Mouse (Mus musculus): ENCODE measurements around the gene Ttc39a.
A peak's percentile ranks its signal among the peaks of the same experiment; 100 is the strongest.
"Not testable (repeated sequence)": the region's sequence is repeated elsewhere in the genome, so short reads cannot be mapped to it uniquely, and the experiment has no call there.

Ttc39a gene

DNA sequence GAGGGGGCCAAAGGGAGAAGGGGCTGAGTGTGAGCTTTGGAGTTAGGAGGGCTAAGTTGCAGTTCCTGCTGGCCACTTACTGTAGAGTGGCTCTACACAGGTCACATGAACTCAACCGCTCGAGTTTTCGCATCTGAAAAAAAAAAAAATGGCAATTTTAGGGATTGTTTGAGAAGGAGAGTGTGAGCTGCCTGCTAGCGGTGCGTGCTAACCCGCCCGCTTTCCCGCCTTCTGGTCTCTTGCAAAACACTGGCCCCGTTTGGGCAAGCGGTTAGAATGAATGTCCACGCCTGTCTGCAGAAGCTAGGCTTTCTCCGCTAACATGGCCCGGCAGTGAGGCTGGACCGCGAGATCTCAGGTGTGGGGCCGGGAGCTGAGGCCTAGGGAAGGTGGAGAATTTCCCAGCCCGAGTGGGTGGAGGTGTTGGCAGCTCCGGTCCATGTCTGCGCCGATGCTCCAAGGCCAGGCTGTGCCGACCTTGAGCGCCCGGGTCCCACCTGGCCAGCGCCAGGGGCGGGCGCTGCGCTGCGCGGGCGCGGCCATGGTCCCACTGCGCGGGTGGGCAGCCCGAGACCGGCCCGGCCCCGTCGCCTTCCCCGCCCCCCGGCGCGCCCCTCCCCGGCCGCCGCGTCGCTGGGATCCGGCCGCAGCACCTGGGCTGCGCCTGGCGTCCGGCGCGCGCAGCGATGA is at the start of gene Ttc39a:
TSS of gene Ttc39a (plus strand) at position 138 of the 690 bp plus-strand sequence.
- DNase-seq = no peak

DNA sequence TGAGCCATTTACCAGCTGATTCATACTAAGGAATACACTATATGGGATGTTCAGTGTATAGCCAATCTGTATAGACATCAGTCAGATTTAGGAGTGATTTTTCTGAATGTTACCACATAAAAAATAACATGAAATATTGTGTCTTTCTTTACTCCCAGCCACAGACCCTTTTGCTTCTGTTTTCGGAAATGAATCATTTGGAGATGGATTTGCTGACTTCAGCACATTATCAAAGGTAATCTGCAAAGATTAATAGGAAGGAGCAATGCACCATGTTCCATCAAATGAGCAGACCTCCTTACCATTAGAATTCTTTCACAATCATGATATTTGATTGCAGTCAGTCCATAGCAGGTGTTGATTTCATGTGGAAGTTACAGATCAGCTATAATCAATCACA is 28.3 kb upstream of the Ttc39a start:
- no peak for DNase-seq

DNA sequence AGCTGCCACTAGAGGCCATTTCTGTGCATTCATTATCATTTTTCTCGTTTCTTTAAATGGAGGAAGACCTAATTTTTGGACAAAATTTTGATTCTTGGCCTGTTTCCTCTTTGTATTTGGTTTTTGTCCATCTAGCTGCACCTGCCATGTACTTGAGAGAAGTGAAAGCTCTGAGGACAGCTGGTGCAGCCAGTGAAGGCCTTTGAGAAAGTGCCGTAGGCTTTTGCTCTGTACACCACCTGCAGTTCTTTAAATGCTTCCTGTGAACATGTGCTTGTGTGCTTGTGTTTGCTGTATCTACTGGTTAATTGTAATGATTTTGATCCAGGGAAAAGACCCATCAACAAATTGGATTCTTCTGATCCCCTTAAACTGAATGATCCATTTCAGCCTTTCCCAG is 24.0 kb upstream of the Ttc39a start:
- DNase-seq = no peak

- no peak for DNase-seq
Observed at GRCm38 (mm10) chr4:109385599-109385998, 20.8 kb upstream of the Ttc39a start.

DNA sequence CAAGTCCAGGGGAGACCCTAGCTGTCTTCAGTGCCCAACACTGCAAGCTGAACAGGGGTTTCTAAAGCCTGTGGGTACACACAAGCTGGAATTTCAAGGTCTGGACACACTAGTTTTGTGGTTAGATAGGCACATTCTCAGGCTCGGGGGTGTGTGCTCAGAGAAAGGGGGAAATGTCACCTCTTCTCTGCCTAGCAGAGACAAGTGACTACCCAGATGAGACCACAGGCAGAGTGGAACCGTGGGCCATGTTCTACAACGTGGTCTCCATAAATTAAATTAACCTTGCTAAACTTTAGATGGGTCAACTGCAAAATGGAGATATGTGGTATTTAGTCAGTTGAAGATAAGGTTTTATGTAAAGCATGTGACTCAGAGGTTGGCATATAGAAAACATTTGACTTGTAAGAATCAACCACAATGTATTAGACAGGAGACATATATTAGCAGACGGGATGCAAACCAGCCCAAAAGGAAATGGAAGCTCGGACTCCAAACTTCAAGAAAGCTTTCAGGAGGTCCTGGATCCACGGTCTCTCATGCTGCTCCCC is 13.1 kb upstream of the Ttc39a start:
- no peak for DNase-seq

- DNase-seq = peak; percentile 13 to 19
Observed at GRCm38 (mm10) chr4:109393902-109394301, 12.5 kb upstream of the Ttc39a start.

GRCm38 (mm10) chr4:109394314-109395074 is 11.9 kb upstream of the Ttc39a start:
- DNase-seq = no peak

- DNase-seq = no peak
Observed at GRCm38 (mm10) chr4:109400366-109400980, 6.0 kb upstream of the Ttc39a start.

DNA sequence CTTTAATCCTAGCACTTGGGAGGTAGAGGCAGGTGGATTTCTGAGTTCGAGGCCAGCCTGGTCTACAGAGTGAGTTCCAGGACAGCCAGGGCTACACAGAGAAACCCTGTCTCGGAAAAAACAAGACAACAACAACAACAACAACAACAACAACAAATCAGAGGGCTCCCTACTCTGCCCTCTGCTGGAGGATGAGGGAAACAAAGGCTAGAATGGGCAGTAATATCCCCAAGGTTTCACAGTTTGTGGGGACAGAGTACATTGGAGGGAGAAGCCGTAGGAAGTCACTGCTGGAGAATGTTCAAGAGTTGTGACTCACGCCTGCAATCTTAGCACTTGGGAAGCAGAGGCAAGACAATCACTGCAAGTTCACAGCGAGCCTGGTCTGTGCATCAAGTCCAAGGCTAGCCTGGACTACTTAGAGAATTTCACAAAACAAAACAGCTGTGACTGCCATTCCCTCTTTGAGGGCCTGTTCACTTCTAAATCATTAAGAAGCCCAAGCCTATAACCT is 5.2 kb upstream of the Ttc39a start:
- DNase-seq = no peak

GRCm38 (mm10) chr4:109404908-109405307 is 1.5 kb upstream of the Ttc39a start:
- DNase-seq = not testable (repeated sequence)

DNA sequence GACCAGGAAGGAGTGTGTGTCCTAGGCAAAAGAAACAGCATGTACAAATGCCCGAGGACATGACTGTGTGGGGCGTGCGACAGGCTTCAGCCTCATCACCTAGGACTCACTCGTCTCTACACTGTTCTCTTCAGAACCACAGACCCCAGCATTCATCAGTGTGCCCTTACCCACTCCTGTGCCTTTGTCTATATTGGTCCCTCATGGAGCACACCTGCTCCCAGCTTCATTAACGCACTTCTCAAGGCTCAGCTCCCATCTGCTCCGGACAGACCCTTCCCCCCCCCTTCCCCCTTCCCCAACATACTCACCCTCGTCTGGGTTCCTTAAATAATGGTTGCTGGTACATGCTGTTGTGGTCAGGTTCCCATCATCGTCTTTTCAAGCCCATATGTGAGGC is 1.0 kb upstream of the Ttc39a start:
- DNase-seq = no peak

DNA sequence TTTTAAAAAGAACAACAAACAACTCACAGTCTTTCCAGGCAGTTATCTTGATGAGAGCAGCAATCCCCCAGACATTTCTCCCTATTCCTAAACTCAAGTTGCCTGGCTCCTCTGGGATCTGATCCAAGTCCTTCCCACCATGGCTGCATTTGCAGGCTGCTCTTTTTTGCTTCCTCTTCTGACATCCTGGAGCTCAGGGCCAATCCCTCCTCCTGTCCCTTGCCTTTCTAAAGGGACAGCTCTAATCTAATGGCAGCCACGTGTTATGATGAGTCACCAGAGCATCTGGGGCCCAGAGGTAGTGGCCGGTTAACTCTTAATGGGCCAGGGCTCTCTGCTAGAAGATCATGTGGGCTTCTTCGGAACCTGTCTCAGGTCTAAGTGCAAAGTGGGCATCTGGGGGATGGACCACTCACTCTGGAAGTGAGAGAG is 353 bp upstream of the Ttc39a start:
- no peak for DNase-seq

DNA sequence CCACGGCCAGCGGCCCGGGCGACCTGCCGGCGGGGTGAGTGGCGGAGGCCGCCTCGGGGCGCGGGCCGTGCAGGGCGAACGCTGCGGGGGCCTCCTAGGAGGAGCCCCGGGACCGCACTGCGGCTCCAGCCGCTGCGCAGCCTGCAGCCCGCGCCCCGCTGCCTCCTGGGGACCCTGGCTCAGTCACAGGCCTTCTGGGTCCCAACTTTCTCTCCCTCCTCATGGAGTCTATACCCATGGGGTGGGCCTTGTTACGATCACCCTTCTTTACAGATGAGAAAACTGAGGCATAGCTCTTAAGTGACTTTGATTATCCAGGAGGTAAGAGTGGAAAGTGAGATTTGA is 725 bp downstream of the Ttc39a start:
- DNase-seq = no peak

DNA sequence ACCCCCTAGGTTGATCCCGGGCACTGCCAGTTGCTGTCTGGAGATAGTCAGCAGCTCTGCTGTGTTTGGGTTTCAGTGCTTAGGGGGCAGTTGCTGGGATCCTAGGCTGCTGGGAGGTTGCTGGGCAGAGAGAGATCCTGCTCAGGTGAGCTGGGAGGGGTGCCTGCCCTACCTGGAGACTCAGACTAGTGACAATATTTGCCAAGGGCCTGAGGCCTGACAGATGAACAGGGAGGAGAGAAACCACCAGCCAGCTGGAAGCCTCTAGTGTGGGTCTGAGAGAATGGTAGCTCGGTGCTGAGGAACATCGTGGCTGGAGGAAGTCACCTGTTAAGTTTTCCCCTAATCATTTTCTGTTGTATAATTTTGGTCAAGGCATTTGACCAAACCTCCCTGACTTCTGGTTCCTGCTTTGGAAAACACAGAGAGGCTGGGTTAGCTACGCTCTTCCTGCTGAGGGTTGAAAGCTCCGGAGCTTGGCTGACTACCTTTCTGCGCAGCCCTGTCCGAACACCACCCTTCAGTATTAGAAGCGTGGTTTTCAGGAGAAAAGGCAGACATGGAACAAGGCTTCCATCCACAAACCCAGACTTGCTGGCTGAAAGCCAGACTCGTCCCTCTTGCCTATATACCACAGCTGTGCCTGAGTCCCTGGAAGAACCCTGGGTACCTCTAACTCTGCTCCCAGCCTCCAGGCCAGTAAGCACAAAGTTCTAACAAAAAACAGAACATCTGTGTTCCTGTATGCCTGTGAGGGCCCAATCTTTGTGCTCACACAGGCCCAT is 1.5 kb downstream of the Ttc39a start:
- DNase-seq = no peak

GRCm38 (mm10) chr4:109410681-109411376 is 4.4 kb downstream of the Ttc39a start:
- no peak for DNase-seq

- no peak for DNase-seq
Observed at GRCm38 (mm10) chr4:109411377-109411967, 5.0 kb downstream of the Ttc39a start.

- DNase-seq = no peak
Observed at GRCm38 (mm10) chr4:109412233-109412632, 5.8 kb downstream of the Ttc39a start.

- DNase-seq = no peak
Observed at GRCm38 (mm10) chr4:109417998-109418397, 11.6 kb downstream of the Ttc39a start.

DNA sequence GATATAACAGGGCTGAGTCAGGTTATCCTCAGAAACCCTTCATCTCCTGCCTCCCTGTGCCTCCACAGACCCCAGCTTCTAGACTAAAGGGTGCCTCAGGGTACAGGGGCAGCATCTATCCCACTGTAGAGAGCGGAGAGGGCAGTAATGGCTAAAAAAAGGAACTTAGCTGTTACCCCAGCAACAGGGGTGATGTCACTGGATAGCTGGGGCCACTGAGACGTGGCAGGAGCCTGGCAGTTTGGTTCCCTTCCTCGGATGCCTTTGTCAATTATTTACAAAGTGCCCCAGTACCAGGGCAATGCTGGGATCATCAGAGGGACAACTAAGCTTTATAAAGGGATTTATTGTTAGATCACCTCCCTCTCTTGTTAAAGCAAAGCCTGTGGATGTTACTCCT is 12.6 kb downstream of the Ttc39a start:
- no peak for DNase-seq

GRCm38 (mm10) chr4:109419563-109419962 is 13.1 kb downstream of the Ttc39a start:
- no peak for DNase-seq

DNA sequence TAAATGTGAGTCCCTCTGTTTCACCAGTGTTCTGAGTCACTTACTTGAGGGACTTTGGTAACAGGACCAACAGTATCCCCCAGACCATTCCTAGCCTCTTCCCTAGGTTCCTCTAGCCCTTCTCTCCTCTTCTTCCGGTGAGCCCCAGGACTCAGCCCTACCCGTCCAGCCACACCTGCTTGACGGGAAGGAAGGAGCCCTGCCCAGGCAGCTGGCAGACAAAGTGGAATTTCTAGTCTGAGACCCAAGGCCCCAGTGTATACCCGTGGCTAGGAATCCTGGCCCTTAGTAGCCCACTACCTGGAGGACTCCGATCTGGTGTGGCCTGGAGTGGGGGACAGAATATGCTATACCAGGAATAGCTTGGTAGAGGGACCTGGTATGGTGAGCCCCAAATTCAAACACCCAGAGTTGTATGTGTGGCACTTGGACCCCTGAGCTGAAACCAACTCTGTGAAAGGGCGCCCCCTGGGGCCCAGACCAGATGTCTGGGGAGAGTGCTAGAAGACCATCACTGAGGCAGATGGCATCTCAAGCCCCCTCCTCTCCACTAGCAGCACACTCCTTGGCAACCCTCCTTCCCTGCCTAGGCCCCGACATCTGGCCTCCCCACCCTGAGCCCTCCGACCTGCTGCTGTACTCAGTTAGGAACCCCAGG is 13.8 kb downstream of the Ttc39a start:
- peak in 1 of 2 experiments; percentile 23 for DNase-seq
